Mouse (Mus musculus) right cerebral cortex, postnatal 14 days (tissue): ENCODE data around the gene Eml3.

Experiments
- DNase-seq: peaks from one replicate; pipeline ENCODE4 v3.0.0; 2022

Gene Eml3

DNA sequence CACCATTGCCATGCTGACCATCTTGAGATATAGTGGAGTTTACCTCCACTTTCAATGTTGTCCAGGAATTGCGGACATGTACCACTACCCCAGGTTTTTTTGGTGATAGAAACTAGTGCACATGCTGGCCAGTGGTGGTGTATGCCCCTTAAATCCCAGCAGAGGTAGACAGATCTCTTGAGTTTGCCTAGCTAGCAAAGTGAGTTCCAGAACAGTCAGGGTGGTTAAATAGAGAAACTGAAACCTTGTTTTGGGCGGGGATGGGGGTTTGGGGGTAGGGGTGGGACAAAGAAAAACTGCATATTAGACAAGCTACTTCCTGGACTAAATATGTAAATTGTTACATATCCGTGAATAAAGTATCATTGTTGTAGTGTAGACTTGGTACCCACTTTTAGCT is 10.4 kb upstream of the Eml3 start:
- DNase-seq: no peak

DNA sequence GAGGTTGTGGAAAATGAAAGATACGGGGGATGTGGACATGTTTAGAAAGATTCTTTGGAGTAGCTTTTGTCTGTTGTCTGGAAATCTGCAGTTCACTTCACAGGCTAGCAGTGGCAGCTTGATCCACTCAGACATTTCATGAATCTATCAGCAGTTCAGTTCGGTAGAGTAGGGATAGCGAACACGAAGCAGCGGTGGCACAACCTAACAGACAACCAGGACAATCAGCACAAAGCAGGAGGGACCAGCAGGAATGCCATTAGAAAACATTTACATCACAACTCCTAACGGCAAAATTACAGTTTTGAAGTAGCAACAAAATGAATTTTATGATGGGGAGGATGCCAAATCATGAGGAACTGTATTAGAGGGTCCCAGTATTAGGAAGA is 9.7 kb upstream of the Eml3 start:
- no peak for DNase-seq

DNA sequence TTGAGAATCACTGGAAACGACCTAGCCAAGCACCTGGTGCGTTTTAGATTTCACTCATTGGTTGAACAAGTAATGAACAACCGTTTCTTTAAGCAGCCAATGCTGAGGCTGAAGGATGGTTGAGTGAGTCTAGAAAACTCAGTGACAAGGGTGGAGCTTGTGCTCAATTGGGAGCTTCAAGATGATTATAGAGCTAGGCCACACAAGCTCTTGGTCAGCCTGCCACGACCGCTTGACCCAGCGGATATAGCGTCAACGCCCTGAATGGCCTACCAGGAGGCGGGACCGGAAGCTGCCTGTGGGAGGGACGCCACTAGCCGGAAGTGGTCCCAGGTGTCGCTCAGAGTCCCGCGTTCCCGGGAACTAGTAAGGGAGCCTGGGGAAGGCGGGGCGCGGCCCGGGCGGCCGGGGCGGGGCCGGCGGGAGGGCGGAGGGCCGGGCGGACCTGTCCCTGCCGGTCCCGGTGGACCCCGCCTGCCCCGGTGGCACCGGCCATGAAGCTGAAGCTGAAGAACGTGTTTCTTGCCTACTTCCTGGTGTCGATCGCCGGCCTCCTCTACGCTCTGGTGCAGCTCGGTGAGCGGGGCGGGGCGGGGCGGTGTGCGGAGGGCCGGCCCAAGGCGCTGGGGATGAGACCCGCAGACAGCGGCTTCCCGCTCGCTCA is 9.1 kb upstream of the Eml3 start, which contains the start of gene B3gat3:
Gene B3gat3 (plus strand): TSS at position 302 of the 664 bp plus-strand sequence.
- peak; percentile 91 for DNase-seq

DNA sequence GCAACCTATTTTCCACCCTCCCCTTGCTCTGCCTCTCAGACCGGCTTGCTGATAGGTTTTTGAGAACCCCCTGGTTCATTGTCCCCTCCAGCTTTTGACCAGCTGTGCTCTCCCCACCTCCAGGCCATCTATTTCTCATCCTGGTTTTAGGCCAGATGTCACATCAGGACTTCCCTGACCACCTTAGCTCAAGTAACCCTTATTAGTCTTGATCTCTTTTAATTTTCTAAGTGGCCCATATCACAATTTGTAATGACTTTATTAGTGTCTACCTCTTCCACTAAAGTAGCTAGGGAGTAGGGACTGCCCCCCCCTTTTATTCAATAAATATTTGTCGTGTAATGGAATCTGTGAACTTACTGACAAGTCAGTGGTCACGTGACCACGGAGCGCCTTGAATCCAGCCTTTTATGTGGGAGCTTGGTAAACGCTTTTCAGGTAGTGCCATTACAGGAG is 8.5 kb upstream of the Eml3 start:
- DNase-seq: no peak

DNA sequence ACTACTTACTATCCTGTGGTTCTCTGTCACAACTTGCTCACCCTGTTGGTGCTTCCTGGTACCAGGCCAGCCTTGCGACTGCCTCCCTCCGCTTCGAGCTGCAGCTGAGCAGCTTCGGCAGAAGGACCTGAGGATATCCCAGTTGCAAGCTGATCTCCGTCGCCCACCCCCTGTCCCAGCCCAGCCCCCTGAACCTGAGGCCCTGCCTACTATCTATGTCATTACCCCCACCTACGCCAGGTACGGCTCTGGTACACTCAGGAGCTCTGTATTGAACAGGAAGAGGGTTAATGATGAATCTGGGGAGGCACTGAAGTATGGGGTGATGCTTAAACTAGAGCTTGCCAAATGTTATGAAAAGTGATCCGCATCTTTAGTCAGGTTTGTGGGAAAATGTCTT is 7.6 kb upstream of the Eml3 start:
- no peak for DNase-seq

DNA sequence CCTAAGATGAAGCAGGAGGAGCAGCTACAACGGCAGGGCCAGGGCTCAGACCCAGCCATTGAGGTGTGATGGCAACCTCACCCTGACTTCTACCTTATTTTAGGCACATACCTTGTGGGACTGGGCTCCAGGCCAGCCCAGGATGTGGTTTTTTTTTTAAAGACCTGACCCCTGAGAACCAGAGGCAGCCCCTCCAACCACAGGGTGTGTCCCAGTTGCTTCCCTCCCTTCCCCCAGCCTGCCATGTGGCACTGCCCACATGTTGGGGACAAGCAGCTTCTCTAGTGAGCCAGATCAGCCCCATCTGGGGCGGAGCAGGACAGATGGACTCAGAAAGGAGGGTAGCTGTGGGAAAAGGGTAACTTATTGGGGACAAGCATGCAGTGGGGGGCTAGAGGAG is 2.6 kb upstream of the Eml3 start:
- no peak for DNase-seq

DNA sequence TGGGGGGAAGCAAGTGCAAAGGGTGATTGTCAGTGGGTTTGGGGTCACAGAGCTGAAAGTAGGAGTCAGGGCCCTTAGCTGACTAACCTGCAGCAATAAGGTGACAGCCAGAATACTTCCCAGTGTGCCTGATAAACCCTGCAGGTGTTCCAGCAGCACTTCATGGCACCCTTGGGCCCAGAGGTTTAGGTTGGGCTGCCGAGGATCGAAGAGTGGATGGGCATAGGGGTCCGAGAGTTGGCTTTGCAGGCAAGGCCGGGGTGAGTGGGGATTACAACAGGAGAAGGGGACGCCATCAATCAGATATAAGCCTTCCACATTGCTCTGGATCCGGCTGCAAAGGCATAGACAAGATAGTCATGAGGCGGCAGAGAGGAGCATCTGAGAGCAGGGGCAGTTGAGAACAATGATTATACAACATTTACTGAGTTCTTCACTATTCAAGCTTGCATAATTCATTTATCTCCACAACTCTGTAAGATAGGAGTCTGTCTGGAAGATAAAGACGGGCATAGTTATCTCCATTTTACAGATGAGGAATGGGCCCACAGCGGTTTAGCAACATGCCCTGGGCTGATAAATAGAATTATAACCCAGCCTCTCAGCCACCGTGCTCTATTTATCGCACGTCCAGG is 1.3 kb upstream of the Eml3 start:
- DNase-seq: no peak

DNA sequence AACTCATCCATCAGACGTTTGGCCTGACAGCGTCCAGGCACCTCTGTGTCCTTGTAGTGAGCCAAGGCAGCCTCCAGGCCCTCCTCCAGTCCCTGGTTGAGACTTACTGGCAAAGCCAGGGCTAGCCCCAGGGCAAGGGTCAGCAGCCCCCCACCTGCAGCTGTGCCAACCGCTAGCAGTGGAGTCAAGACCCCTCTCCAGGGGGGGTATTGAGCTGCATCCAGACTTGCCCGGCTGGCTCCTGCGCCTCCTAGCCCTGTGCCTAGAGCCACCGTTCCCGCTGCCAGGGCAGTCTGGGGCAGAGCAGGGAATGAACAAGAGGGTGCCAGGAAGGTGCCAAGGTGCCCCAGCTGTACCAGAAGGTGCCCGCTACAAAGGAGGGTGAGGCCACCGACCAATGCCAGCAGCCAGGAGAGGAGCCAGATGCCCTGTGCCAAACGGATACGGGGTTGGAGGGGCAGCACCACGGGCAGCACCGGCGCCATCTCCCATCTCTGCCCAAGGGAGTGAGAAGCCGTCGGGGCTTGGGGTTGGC is 596 bp upstream of the Eml3 start:
- no peak for DNase-seq

DNA sequence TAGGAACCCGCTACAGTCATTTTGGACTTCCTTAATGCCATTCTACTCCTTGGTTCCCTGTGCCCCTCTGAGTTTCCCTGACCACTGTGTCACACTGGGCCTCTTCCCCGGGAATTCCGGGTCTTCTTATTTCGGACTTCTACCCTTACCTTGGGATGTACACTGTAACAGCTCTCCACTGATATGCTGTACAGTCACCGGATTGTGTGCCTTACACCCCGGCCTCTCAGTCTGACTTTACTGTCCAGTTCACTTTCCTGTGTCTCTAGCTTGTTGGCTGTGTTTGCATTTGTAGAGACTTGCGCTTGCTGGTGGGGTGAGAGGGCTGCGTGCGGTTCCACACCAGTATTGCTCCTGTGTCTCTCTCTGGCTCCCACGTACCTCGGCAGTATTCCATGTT is 765 bp downstream of the Eml3 start:
- no peak for DNase-seq

DNA sequence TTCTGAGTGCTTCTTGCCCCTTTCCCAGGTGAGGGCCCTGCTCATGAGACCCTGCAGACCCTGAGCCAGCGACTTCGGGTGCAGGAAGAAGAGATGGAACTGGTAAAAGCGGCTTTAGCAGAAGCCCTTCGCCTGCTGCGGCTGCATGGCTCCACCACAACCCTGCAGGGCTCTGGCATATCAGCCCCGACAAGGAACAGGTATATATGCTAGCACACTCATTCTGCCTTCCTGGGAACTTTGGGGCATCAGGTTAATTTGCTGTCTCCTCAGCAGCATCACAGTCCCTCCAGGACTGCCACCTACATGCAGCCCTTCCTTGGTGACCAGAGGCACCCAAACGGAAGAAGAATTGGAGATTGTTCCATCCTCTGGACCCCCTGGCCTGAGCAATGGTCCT is 1.4 kb downstream of the Eml3 start:
- DNase-seq: no peak

DNA sequence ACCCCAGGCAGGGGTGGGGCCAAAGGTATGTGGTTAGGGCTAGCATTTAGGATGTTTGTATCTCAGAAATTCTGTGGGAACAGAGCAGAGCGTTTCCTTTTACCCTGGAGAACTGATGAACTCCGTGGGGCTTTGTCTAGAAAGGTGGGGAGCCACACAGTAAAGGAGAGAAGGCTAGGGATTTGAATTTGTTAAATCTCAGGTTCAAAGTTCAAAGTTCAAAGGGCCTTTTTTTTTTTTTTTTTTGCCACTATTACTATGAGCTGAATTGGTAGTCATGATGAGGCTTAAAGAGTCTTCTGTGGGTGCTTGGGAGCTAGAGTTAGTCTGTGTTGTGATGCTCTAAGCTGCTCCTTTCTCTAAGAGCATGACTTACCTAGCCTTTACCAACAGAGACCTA is 7.4 kb downstream of the Eml3 start:
- no peak for DNase-seq

DNA sequence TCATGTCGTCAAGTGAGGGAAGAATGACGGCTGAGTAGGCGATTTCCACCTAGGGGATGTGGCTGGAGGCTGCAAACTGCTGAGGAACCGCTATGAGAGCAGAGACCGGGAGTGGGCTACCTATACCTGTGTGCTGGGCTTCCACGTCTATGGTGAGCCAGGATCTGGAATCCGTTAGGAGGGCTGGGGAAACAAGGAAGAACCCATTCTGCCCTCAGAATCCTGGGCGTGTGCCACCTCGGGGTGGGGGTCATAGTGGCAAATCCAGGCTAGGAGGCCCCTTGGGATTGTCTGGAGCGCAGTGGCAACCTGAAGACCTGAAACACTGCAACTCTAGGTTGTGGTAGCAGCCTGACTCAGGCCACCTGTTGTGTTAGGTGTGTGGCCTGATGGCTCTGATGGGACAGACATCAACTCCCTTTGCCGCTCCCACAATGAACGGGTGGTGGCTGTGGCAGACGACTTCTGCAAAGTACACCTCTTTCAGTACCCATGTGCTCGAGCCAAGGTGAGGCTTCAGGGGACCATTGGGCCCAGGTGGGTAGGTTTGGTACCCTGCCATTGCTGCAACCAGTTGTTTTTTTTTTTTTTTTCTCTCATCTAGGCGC is 11.3 kb downstream of the Eml3 start:
- no peak for DNase-seq

DNA sequence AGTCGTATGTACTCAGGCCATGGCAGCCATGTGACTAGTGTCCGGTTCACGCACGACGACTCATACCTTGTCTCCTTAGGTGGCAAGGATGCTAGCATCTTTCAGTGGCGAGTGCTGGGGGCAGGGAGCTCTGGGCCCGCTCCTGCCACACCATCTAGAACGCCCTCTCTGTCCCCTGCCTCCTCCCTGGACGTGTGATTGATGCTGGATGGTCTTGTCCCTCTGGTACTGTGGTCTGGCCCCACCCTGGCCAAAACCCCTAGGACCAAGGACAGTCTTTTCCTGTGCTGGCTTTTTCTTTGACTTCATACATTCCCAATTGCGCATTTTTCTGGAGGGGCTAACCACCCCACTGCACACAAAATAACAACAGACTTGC is 11.8 kb downstream of the Eml3 start:
- DNase-seq: no peak

DNA sequence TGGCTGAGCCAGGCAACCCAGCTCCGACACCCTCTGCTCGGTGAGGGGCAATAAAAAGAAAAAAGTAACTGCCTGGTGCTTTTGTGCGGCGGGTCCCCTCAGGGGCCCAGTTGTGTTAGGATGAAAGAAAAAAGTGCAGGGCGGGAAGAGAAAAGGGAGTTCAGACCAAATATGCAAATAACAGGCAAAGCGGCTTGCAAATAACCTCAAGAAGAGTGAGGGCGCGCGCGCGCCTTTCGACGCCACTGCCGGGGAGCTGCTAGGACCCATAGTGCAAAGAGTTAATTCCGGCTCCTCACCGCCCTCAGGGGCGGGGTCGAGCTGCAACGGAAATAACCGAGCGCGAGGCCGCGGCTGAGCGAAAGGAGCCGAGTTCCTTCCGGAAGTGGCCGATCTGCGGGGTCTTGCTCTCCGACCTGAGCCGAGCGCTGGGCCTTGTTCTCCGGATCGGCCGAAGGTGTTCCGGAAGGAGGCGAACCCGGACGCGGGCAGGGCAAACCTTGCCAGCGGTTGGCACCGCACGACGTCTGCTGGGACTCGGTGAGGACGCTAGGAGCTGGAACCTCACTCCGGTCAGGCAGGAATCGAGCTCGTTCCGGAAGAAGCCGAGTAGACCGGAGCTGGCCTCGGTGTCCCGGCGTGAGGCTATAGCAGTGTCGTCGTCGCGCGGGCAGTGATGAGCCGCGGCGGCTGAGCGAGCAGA is 12.3 kb downstream of the Eml3 start, which contains the start of gene Mta2:
Gene Mta2 (plus strand): TSS at position 361 of the 703 bp plus-strand sequence.
- DNase-seq: peak; percentile 98

DNA sequence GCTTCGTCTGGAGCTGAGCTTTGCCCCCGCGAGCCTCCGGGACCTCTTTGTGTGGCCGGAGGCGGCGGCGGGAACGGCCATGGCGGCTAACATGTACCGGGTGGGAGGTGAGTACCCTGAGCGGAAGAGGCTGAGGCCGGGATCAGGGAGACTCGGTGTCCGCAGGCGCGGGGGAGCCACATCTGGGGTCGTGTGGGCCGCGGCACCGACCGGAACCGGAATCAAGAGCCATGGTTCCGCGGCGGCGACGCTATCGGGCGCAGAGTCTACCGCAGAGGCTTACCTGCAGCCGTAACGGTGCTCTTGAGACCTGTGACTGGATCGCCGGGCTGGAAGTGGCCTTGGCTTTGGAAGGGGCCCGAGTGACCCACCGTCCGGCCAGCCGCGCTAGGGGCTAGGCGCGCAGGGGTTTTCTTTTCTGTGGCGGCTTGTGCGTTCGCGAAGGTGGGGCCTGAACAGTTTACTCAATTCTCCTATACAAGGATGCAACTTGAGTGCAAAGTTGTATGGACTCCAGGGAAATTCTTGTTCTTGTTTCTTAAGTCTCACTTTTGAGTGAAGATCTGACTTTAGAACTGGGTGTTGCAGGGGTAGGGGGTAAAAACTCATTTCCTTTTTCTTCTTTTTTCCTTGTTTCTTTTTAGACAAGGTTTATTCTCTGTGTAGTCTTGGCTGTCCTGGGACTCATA is 13.1 kb downstream of the Eml3 start:
- no peak for DNase-seq

DNA sequence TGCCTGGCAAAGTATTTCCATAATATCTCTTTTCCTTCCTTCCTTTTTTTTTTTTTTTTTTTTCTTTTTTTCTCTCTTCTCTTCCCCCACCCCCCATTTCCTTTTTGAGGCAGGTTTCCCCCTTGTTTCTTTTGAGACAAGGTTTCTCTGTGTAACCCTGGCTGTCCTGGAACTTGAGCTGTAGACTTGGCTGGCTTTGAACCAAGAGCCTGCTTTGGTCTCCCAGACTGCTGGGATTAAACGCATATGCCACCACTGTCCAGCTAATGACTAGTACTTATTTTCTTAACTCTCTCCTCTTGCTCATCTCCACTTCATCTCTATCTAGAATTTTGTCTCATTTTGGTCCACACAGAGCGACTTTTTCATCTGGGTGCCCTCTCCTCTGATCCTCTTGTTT is 13.7 kb downstream of the Eml3 start:
- no peak for DNase-seq

DNA sequence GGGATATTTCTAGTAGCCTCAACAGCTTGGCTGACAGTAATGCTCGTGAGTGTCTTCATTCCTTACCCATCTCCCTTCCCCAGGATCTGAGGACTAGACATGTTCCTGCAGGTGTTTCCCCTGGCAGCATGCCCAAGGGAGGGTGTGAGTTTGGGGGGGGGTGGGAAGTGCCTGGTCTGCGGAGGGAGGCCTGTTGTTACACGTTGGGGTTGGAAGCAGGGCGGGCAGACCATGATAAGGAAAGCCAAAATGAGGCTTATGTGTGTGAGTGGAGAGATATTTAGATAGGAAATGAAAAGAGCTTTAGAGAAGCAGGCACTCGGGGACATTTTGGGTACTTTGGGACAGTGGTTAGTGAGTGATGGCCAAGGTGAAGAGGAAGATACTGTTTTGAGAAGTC is 14.7 kb downstream of the Eml3 start:
- no peak for DNase-seq

DNA sequence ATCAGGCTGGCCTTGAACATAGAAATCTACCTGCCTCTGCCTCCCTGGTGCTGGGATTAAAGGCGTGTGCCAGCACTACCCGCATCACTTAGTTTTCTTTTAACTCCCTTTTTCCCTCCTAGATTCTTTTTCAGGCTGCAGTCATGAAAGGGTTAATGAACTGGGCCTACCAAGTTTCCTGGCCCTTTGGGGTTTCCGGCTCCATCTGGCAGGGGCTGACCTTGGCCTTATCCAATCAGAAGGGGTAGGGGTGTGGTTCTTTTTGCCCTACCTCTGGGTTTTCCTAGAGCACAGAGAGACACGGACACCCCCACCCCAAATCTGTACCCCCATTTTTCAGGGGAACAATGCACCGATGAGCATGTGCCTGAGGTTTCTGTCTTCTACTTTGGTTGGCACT is 15.4 kb downstream of the Eml3 start:
- peak; percentile 62 for DNase-seq

DNA sequence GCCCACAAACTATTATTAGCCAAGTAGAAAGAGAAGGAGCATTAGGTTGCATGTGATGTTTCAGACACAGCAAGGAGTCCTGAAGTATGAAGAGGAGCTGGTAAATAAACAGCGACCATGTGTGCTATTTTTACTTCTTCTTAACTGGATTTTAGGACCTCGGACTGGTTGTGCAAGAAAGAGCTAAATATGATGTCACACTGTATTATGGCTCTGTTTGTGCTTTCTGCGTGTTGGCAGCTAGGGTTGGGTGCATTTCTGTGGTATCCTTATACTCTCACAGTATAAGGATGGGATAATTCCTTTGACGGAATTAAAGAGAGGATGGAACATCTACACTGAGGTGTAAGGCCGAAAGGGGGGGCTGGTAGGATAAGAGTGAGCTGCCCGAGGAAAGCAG is 15.9 kb downstream of the Eml3 start:
- DNase-seq: no peak

DNA sequence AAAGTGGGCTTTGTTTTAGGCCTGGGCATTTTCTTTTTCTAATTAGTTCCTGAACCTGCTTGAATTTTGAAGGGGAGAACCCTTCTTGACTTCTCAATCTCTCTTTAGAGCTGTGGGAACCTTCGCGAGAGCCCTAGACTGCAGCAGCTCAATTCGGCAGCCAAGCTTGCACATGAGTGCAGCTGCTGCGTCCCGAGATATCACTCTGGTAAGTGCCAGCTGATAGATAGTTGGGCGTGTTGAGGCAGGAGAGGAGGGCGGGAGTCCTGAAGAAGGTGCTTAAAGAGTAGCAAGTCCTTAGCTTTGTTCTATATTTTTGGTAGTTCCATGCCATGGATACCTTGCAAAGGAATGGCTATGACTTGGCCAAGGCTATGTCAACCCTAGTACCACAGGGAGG is 17.6 kb downstream of the Eml3 start:
- DNase-seq: no peak

DNA sequence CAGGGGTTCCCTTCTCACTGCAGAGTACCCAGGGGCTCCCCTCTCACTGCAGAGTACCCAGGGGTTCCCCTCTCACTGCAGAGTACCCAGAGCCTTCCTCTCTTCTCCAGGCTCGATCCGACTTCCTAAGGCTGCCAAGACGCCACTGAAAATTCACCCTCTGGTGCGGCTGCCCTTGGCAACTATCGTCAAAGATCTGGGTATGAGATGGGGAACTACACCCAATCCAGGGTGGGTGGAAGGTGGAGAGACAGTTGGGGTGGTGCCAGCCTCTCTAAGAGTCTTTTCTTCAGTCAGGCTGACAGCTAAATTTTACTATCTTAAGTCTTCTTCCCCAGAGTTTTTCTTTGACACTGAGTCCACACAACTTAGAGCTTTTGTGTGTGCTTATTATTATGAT is 20.8 kb downstream of the Eml3 start:
- no peak for DNase-seq

DNA sequence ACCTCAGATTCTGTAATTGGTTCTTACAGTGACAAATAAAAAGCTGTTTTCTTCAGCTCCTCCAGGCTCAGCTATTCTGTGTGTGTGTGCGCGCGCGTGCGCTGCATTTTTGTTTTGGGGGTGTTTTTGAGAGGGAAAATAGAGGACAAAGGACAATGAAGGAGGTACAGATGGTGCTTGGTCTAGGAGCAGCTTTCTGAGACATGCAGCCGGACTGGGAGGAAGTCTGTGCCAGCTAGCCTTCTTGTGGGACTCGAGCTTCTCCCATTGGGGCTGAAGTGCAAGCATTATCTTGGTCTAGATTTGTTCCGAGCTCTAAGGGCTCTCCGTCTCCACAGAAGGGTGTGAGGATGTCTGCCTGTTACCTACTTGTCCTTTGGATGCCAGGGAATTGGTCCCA is 22.9 kb downstream of the Eml3 start:
- DNase-seq: no peak
